Mouse (Mus musculus): ENCODE results near the gene Zfp260. TPM values are rescaled to one million over a fixed set of nuclear protein-coding genes. Genes with fewer than 3 reads are reported as not detected.

Gene Zfp260
- total RNA-seq (2021): 10 to 100 TPM; 73.1 to 75.5 TPM
- long read RNA-seq, experiment 1, full-length matches to known transcripts: 27 of 38 reads
- long read RNA-seq, experiment 1, partial matches to known transcripts: 5 of 38 reads
- long read RNA-seq, experiment 1, other reads (novel, unspliced or antisense): 6 of 38 reads
- long read RNA-seq, experiment 2, full-length matches to known transcripts: 57 of 74 reads
- long read RNA-seq, experiment 2, partial matches to known transcripts: 5 of 74 reads
- long read RNA-seq, experiment 2, other reads (novel, unspliced or antisense): 12 of 74 reads

GRCm38 (mm10) chr7:30094646-30095429 is at the start of gene Zfp260:
TSS of gene Zfp260 (plus strand) at chr7:30094777.
- Histone ChIP-seq H3K27ac (peak within 1 kb of the TSS; percentile 93), H3K4me3 (peak within 1 kb of the TSS; percentile 88)
- peak; percentile 86 to 92 for DNase-seq (ENCODE audit: low spot score in 2 of 2)
- peak; percentile 55 for TF ChIP-seq CTCF (conservative IDR thresholded peaks at IDR 0.05)

- no peak overlapping the region for H3K27ac ChIP-seq
- TF ChIP-seq CTCF (conservative IDR thresholded peaks at IDR 0.05): no peak
- peak; percentile 27 to 55 for DNase-seq (ENCODE audit: low spot score in 2 of 2)
- H3K4me3 ChIP-seq: no peak overlapping the region
These were observed 46.5 kb upstream of the Zfp260 start for GRCm38 (mm10) chr7:30048126-30048525.

DNA sequence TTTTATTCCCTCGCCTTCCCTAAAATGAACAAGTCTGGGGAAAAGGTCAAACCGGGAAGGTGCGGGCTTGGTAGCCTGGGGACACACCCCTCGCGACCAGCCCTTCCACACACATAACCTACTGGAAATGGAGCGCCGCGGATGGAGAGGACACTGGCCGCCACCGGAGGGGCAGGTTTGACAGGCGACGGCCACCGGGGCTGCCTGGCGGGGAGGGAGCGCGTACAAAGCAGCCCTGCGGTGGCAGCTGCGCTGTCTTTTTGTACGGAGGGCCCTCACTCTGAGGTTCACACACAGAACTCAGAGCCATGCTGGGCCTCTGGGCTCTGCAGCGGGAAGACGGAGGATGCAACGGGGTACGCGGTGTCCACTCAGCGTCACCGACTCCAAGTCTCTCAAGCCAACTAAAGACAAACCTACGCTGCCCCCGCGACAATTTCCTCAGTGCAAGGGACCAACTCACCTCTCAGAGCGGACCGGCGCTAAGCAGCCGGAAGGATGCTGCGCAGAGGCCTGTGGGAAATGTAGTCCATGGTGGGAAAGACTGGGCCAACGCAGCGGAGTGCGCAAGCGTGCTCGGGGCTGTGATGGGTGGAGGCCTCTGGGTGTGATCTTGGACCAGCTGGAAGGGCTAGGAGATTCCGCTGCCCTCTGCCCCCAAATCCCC is 43.6 kb upstream of the Zfp260 start, which contains the start of gene Zfp14:
TSS of gene Zfp14 (minus strand) at position 499 of the 667 bp plus-strand sequence.
- TF ChIP-seq CTCF (conservative IDR thresholded peaks at IDR 0.05): no peak
- peak; percentile 92 to 93 for DNase-seq (ENCODE audit: low spot score in 2 of 2)
- Histone ChIP-seq H3K27ac (peak within 1 kb of the TSS; percentile 87), H3K4me3 (peak within 1 kb of the TSS; percentile 97)

DNA sequence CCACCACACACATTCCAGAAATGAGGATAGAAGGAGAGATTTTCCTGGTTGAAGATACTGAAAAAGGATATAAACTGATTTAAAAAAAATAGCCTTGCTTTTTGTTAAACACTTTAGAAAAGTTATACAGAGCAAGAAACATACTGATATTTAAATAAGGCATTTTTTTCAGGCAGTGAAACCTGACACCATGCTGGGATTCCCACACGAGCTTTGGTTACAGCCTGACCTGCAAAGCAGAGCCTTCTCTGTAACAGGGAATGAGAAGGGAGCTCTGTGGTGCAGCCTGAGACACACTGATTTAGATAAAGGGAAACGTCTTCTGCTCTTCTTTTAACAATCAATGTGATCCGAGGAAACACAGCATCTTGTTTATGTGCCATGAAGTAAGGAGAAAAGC is 41.0 kb upstream of the Zfp260 start:
- DNase-seq (ENCODE audit: low spot score in 2 of 2): no peak
- Histone ChIP-seq H3K27ac (no peak overlapping the region), H3K4me3 (no peak overlapping the region)
- no peak for TF ChIP-seq CTCF (conservative IDR thresholded peaks at IDR 0.05)

DNA sequence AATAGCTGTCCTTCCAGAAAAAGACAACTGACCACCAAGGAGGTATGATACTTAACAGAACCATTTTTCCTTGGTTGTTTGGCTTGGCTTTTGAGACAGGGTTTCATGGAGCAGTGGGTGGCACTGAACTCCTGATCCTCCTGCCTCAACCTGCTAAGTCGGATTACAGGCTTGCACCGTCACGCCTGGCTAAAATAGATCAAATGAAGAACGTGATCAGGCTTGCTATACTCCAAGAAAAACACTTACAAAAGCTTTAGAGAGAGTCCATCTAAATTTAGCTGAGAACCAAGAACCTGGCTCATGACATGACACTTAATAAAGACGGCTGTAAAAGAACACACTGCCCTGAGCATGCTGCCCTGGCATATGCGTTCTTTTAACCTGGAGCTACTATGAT is 34.2 kb upstream of the Zfp260 start:
- no peak for TF ChIP-seq CTCF (conservative IDR thresholded peaks at IDR 0.05)
- DNase-seq (ENCODE audit: low spot score in 2 of 2): no peak
- H3K4me3 ChIP-seq: no peak overlapping the region
- H3K27ac ChIP-seq: no peak overlapping the region

- TF ChIP-seq CTCF (conservative IDR thresholded peaks at IDR 0.05): peak; percentile 66
- no peak for DNase-seq (ENCODE audit: low spot score in 2 of 2)
- no peak overlapping the region for H3K27ac ChIP-seq
- H3K4me3 ChIP-seq: no peak overlapping the region
These were observed 32.1 kb upstream of the Zfp260 start for GRCm38 (mm10) chr7:30062478-30062877.

DNA sequence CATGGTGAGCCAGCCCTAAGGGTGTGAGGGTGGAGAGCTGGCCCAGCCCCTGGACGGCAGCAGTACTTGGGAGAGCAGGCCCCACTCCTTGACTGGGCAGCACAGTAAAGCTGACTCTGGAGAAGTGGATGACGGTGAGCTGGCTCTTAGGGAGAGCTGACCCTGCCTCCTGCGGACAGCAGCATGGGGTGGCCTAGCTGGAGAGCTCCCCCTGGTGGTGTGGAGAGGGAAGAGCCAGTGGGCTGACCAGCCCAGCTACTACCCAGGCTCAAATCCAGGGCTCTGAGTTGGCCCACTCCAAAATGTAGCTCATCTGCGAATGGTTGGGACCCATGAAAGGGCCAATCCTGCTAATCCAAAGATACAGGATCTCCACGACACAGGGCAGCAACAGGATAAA is 30.0 kb upstream of the Zfp260 start:
- H3K4me3 ChIP-seq: no peak overlapping the region
- TF ChIP-seq CTCF (conservative IDR thresholded peaks at IDR 0.05): peak; percentile 69
- no peak for DNase-seq (ENCODE audit: low spot score in 2 of 2)
- H3K27ac ChIP-seq: no peak overlapping the region

- peak within 1 kb of the TSS; percentile 89 for H3K27ac ChIP-seq
- H3K4me3 ChIP-seq: peak within 1 kb of the TSS; percentile 90
- peak; percentile 78 to 82 for DNase-seq (ENCODE audit: low spot score in 2 of 2)
- no peak for TF ChIP-seq CTCF (conservative IDR thresholded peaks at IDR 0.05)
These were observed 22.2 kb upstream of the Zfp260 start, which contains the start of gene Zfp82 for GRCm38 (mm10) chr7:30072146-30073028. TSS of gene Zfp82 (minus strand) at chr7:30072900.

GRCm38 (mm10) chr7:30086524-30086923 is 8.1 kb upstream of the Zfp260 start:
- Histone ChIP-seq H3K4me3 (no peak overlapping the region), H3K27ac (no peak overlapping the region)
- DNase-seq (ENCODE audit: low spot score in 2 of 2): peak; percentile 18 to 26
- no peak for TF ChIP-seq CTCF (conservative IDR thresholded peaks at IDR 0.05)

DNA sequence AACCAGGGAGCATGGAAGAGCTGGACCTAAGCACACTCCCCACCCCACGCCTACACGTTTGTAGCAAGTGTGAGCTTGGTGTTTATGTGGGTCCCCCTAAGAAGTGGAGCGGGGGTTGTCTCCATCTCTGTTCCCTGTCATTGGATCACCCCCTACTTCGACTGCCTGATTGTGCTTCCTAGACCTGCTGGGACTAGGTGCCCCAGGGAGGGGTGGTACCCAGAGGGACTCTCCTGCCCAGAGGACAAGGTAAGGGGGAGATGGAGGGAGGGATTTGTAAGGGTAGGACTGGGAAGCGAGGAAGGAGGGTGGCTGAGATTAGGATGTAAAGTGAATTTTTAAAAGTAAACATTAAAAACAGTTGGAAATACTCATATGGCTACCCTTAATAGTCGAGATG is 5.2 kb upstream of the Zfp260 start:
- DNase-seq (ENCODE audit: low spot score in 2 of 2): no peak
- Histone ChIP-seq H3K27ac (no peak overlapping the region; the same call in 1 of the 2 replicates), H3K4me3 (peak overlapping the region; percentile 83)
- TF ChIP-seq CTCF (conservative IDR thresholded peaks at IDR 0.05): no peak

- Histone ChIP-seq H3K4me3 (peak within 1 kb of the TSS; percentile 83), H3K27ac (peak within 1 kb of the TSS; percentile 92)
- peak; percentile 96 to 97 for DNase-seq (ENCODE audit: low spot score in 2 of 2)
- no peak for TF ChIP-seq CTCF (conservative IDR thresholded peaks at IDR 0.05)
These were observed 4.2 kb upstream of the Zfp260 start, which contains the start of the genes Gm26920 and Zfp566 for GRCm38 (mm10) chr7:30090092-30090969. TSS of gene Gm26920 (minus strand) at chr7:30090410. TSS of gene Zfp566 (minus strand) at chr7:30090527.

All from layer of hippocampus, adult 2 months (tissue).